Mouse (Mus musculus): Measurements from ENCODE around the gene Mb. TPM values are rescaled to one million over a fixed set of nuclear protein-coding genes. Genes with fewer than 3 reads are reported as not detected.

Mb gene
- polyA plus RNA-seq, 1 experiment from 2014 or later: 977 TPM

DNA sequence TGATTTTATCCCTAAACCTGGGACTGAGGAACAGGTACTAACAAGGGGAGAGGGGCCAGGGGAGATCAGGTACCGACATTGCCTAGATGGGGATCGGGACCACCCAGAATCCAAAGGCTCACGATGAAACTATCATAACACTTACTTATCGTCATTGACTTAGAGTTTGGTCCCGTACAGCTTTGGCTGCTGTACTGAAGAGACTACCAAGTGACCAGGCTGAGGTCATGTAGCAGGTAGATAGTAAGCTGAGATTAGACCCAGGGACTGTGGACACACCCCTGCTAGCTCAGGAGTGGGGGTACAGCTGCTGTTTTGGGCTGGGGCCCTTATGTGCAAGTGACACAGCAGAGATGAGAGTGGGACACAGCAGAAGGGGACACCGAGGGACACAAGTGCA is 34.0 kb downstream of the Mb start:
- no peak overlapping the region for H3K4me2 ChIP-seq (ENCODE audit: low read depth, low read length)
- peaks cover 71% of the 10 kb centered on the region for H3K4me1 ChIP-seq (ENCODE audit: control insufficient read depth, insufficient read depth, low read length)
- H3K36me3 ChIP-seq (ENCODE audit: control insufficient read depth, insufficient read depth): peaks cover 5% of the 10 kb centered on the region; the same call in 1 of the 2 replicates
- no peak overlapping the region for H3K4me3 ChIP-seq (ENCODE audit: low read length)
- 93% methylated on average over 6 of the region's 6 CpGs for WGBS
- H3K9me3 ChIP-seq (replicated peaks; ENCODE audit: control insufficient read depth, low read length): no peaks in the 10 kb centered on the region
- no peaks in the 10 kb centered on the region for H3K27me3 ChIP-seq (ENCODE audit: control insufficient read depth, insufficient read depth, low read length)
- no peak for ATAC-seq (replicated peaks; ENCODE audit: extremely low read depth, insufficient read depth, low FRiP score)
- no peak overlapping the region; the same call in 1 of the 2 replicates for H3K27ac ChIP-seq (ENCODE audit: low read length)
- peak overlapping the region; percentile 22; the same call in 1 of the 2 replicates for H3K9ac ChIP-seq (ENCODE audit: low read length)

DNA sequence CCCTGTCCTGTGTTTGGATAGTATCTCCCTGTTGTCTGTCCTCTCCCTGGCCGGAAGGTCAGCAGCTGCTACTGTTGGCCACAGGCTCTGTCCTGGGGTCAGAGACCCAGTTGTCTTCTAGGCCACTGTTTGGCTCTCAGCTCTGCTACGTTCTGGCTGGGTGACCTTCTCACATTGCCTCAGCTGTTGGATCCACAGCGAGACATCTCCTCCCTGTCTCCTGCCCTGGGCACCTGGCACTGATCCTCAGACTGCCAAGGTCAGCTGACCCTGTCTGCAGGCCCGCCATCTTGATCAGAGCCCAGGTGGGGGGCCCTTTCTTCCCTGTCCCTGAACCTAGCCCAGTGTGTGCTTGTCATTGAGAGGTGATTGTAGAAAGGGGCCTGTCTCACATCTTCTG is 35.5 kb downstream of the Mb start:
- ATAC-seq (replicated peaks; ENCODE audit: extremely low read depth, insufficient read depth, low FRiP score): no peak
- H3K4me3 ChIP-seq (ENCODE audit: low read length): no peak overlapping the region
- peak overlapping the region; percentile 66 for H3K9ac ChIP-seq (ENCODE audit: low read length)

GRCm38 (mm10) chr15:77014431-77014830 is 36.0 kb downstream of the Mb start:
- ATAC-seq (replicated peaks; ENCODE audit: extremely low read depth, insufficient read depth, low FRiP score): peak; percentile 0; the same call in 1 of the 2 replicates
- H3K9ac ChIP-seq (ENCODE audit: low read length): peak overlapping the region; percentile 66
- H3K4me2 ChIP-seq (ENCODE audit: low read depth, low read length): peak overlapping the region; percentile 54
- no peak overlapping the region for H3K4me3 ChIP-seq (ENCODE audit: low read length)
- no peaks in the 10 kb centered on the region for H3K27me3 ChIP-seq (ENCODE audit: control insufficient read depth, insufficient read depth, low read length)
- peak overlapping the region; percentile 98 for H3K27ac ChIP-seq (ENCODE audit: low read length)
- 27% methylated on average over 6 of the region's 6 CpGs for WGBS
- peaks cover 9% of the 10 kb centered on the region; the same call in 1 of the 2 replicates for H3K36me3 ChIP-seq (ENCODE audit: control insufficient read depth, insufficient read depth)
- peaks cover 58% of the 10 kb centered on the region for H3K4me1 ChIP-seq (ENCODE audit: control insufficient read depth, insufficient read depth, low read length)
- 0 out of 2 replicates have a peak, but pooled peaks cover 2% of the 10 kb centered on the region for H3K9me3 ChIP-seq (replicated peaks; ENCODE audit: control insufficient read depth, low read length)

More for the DNA sequence above, 35.5 kb downstream of the Mb start:
- no peaks in the 10 kb centered on the region for H3K27me3 ChIP-seq (ENCODE audit: control insufficient read depth, insufficient read depth, low read length)
- peaks cover 9% of the 10 kb centered on the region; the same call in 1 of the 2 replicates for H3K36me3 ChIP-seq (ENCODE audit: control insufficient read depth, insufficient read depth)
- H3K27ac ChIP-seq (ENCODE audit: low read length): peak overlapping the region; percentile 98
- H3K9me3 ChIP-seq (replicated peaks; ENCODE audit: control insufficient read depth, low read length): 0 out of 2 replicates have a peak, but pooled peaks cover 2% of the 10 kb centered on the region
- WGBS: 38% methylated on average over 4 of the region's 4 CpGs
- peak overlapping the region; percentile 54 for H3K4me2 ChIP-seq (ENCODE audit: low read depth, low read length)
- H3K4me1 ChIP-seq (ENCODE audit: control insufficient read depth, insufficient read depth, low read length): peaks cover 58% of the 10 kb centered on the region

GRCm38 (mm10) chr15:77013753-77014241 is 36.7 kb downstream of the Mb start:
- Histone ChIP-seq H3K4me2 (ENCODE audit: low read depth, low read length) (peak overlapping the region; percentile 54), H3K9me3 (replicated peaks; ENCODE audit: control insufficient read depth, low read length) (0 out of 2 replicates have a peak, but pooled peaks cover 2% of the 10 kb centered on the region), H3K36me3 (ENCODE audit: control insufficient read depth, insufficient read depth) (peaks cover 9% of the 10 kb centered on the region; the same call in 1 of the 2 replicates), H3K4me1 (ENCODE audit: control insufficient read depth, insufficient read depth, low read length) (peaks cover 55% of the 10 kb centered on the region), H3K27me3 (ENCODE audit: control insufficient read depth, insufficient read depth, low read length) (no peaks in the 10 kb centered on the region), H3K4me3 (ENCODE audit: low read length) (peak overlapping the region; percentile 35), H3K9ac (ENCODE audit: low read length) (peak overlapping the region; percentile 66), H3K27ac (ENCODE audit: low read length) (peak overlapping the region; percentile 98)
- 5% methylated on average over 15 of the region's 15 CpGs for WGBS
- ATAC-seq (replicated peaks; ENCODE audit: extremely low read depth, insufficient read depth, low FRiP score): peak; percentile 88

DNA sequence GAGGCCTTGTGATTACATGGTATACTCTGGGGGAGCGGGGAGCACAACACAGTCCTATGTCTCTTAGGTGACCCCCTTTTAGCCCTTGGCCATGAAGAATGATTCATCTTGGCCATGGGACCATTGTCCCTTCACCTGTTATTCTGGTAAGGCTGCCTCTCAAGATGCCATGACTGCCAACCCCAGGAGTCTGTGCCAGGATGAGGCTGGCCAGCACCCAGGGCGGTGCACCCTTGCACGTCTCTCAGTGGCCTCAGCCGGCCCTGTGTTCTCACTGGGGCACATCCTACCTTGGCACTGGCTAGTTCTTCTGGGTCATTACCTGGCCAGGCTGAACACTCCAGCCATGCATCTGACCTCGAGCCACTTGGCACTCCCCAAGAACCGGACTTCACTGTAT is 41.6 kb downstream of the Mb start:
- Histone ChIP-seq H3K36me3 (ENCODE audit: control insufficient read depth, insufficient read depth) (peaks cover 4% of the 10 kb centered on the region; the same call in 1 of the 2 replicates), H3K9ac (ENCODE audit: low read length) (no peak overlapping the region), H3K4me1 (ENCODE audit: control insufficient read depth, insufficient read depth, low read length) (peaks cover 16% of the 10 kb centered on the region), H3K27ac (ENCODE audit: low read length) (no peak overlapping the region), H3K4me2 (ENCODE audit: low read depth, low read length) (no peak overlapping the region), H3K27me3 (ENCODE audit: control insufficient read depth, insufficient read depth, low read length) (no peaks in the 10 kb centered on the region), H3K4me3 (ENCODE audit: low read length) (no peak overlapping the region), H3K9me3 (replicated peaks; ENCODE audit: control insufficient read depth, low read length) (0 out of 2 replicates have a peak, but pooled peaks cover 2% of the 10 kb centered on the region)
- ATAC-seq (replicated peaks; ENCODE audit: extremely low read depth, insufficient read depth, low FRiP score): no peak
- WGBS: 90% methylated on average over 6 of the region's 6 CpGs

- H3K27me3 ChIP-seq (ENCODE audit: control insufficient read depth, insufficient read depth, low read length): no peaks in the 10 kb centered on the region
- H3K36me3 ChIP-seq (ENCODE audit: control insufficient read depth, insufficient read depth): no peaks in the 10 kb centered on the region
- H3K9me3 ChIP-seq (replicated peaks; ENCODE audit: control insufficient read depth, low read length): no peaks in the 10 kb centered on the region
- H3K4me1 ChIP-seq (ENCODE audit: control insufficient read depth, insufficient read depth, low read length): peaks cover 6% of the 10 kb centered on the region; the same call in 1 of the 2 replicates
- WGBS: 17% methylated on average over 3 of the region's 3 CpGs
- no peak overlapping the region for H3K4me3 ChIP-seq (ENCODE audit: low read length)
- no peak overlapping the region for H3K4me2 ChIP-seq (ENCODE audit: low read depth, low read length)
- peak; percentile 30; the same call in 1 of the 2 replicates for ATAC-seq (replicated peaks; ENCODE audit: extremely low read depth, insufficient read depth, low FRiP score)
- H3K27ac ChIP-seq (ENCODE audit: low read length): no peak overlapping the region; the same call in 1 of the 2 replicates
- H3K9ac ChIP-seq (ENCODE audit: low read length): 0 out of 2 replicates have a peak overlapping the region, but pooled peaks have one; percentile 20
Observed at GRCm38 (mm10) chr15:77003868-77004215, 46.6 kb downstream of the Mb start.

GRCm38 (mm10) chr15:77003173-77003867 is 47.1 kb downstream of the Mb start:
- Histone ChIP-seq H3K9ac (ENCODE audit: low read length) (0 out of 2 replicates have a peak overlapping the region, but pooled peaks have one; percentile 20), H3K9me3 (replicated peaks; ENCODE audit: control insufficient read depth, low read length) (no peaks in the 10 kb centered on the region), H3K27me3 (ENCODE audit: control insufficient read depth, insufficient read depth, low read length) (no peaks in the 10 kb centered on the region), H3K4me3 (ENCODE audit: low read length) (no peak overlapping the region), H3K27ac (ENCODE audit: low read length) (no peak overlapping the region; the same call in 1 of the 2 replicates), H3K36me3 (ENCODE audit: control insufficient read depth, insufficient read depth) (no peaks in the 10 kb centered on the region), H3K4me2 (ENCODE audit: low read depth, low read length) (no peak overlapping the region), H3K4me1 (ENCODE audit: control insufficient read depth, insufficient read depth, low read length) (peaks cover 9% of the 10 kb centered on the region)
- 93% methylated on average over 3 of the region's 3 CpGs for WGBS
- ATAC-seq (replicated peaks; ENCODE audit: extremely low read depth, insufficient read depth, low FRiP score): no peak

- Histone ChIP-seq H3K9me3 (replicated peaks; ENCODE audit: control insufficient read depth, low read length) (no peaks in the 10 kb centered on the region), H3K9ac (ENCODE audit: low read length) (peak overlapping the region; percentile 53), H3K4me3 (ENCODE audit: low read length) (peak overlapping the region; percentile 22), H3K4me1 (ENCODE audit: control insufficient read depth, insufficient read depth, low read length) (peaks cover 15% of the 10 kb centered on the region), H3K27me3 (ENCODE audit: control insufficient read depth, insufficient read depth, low read length) (no peaks in the 10 kb centered on the region), H3K36me3 (ENCODE audit: control insufficient read depth, insufficient read depth) (no peaks in the 10 kb centered on the region), H3K4me2 (ENCODE audit: low read depth, low read length) (peak overlapping the region; percentile 55), H3K27ac (ENCODE audit: low read length) (peak overlapping the region; percentile 74)
- WGBS: 23% methylated on average over 21 of the region's 21 CpGs
- ATAC-seq (replicated peaks; ENCODE audit: extremely low read depth, insufficient read depth, low FRiP score): peak; percentile 85
Observed at GRCm38 (mm10) chr15:76998878-76999588, 51.4 kb downstream of the Mb start.
